Mouse (Mus musculus) forebrain, postnatal 0 days (tissue): ENCODE measurements around the gene Ogdh. TPM values are rescaled to one million over a fixed set of nuclear protein-coding genes. Genes with fewer than 3 reads are reported as not detected.
A peak's percentile ranks its signal among the peaks of the same experiment; 100 is the strongest.

Source experiments
- ATAC-seq: fragments of 200-750 bp; cut with Nextera tagmentation; 2 replicates; pipeline ENCODE4 v1.8.0; 2017; ENCODE audit warnings: mild to moderate bottlenecking, moderate library complexity
- DNase-seq: peaks from one replicate; pipeline ENCODE4 v3.0.0-alpha.2; 2015
- H3K27ac ChIP-seq: fragments of 300-500 bp; sonication (generic); 2 replicates; pipeline ENCODE4 v1.5.1; 2014; ENCODE audit warnings: low read depth, mild to moderate bottlenecking, antibody characterized with exemption, low read length, moderate library complexity, mixed read lengths
- H3K27me3 ChIP-seq: fragments of 300-500 bp; sonication (generic); 2 replicates; pipeline ENCODE4 v1.6.1; 2014; ENCODE audit warnings: mild to moderate bottlenecking, low read length, mixed read lengths; ENCODE audit not compliant: insufficient read depth
- H3K36me3 ChIP-seq: fragments of 300-500 bp; sonication (generic); 2 replicates; pipeline ENCODE4 v1.6.1; 2014; ENCODE audit warnings: mild to moderate bottlenecking, moderate library complexity; ENCODE audit not compliant: insufficient read depth
- H3K4me1 ChIP-seq: fragments of 300-500 bp; sonication (generic); 2 replicates; pipeline ENCODE4 v1.6.1; 2014; ENCODE audit warnings: antibody characterized with exemption; ENCODE audit not compliant: insufficient read depth
- H3K4me2 ChIP-seq: fragments of 300-500 bp; sonication (generic); 2 replicates; pipeline ENCODE4 v1.6.1; 2014; ENCODE audit warnings: low read depth, mild to moderate bottlenecking, moderate library complexity
- H3K4me3 ChIP-seq: fragments of 300-500 bp; sonication (generic); 2 replicates; pipeline ENCODE4 v1.5.1; 2014; ENCODE audit warnings: low read depth, low read length, mixed read lengths
- H3K9ac ChIP-seq: fragments of 300-500 bp; sonication (generic); 2 replicates; pipeline ENCODE4 v1.6.1; 2014; ENCODE audit warnings: mild to moderate bottlenecking
- H3K9me3 ChIP-seq: fragments of 300-500 bp; sonication (generic); 2 replicates; pipeline ENCODE4 v1.6.1; 2016; ENCODE audit warnings: low read length
- CTCF ChIP-seq: sonication (generic); IDR thresholded peaks from 2 replicates; pipeline ENCODE4 v1.5.1; 2016; ENCODE audit warnings: antibody characterized with exemption, control low read depth, low read depth
- WGBS: fragments of 180-500 bp; shearing (Covaris S2); extraction: QIAGEN DNeasy Blood & Tissue Kit; methylation state at CpG from one replicate; pipeline ENCODE4 v1.1.7; 2014; 5-methylcytosine and 5-hydroxymethylcytosine counted together
- polyA plus RNA-seq: library from polyadenylated mRNA; unstranded; fragments of >200 nt; fragmentation: Nextera tagmentation; extraction: Ambion mirVana; gene quantifications from 2 replicates; pipeline ENCODE4 v1.2.1, GENCODE M21; 2015
- total RNA-seq: library from RNA; depleted of rRNA; stranded (reverse); fragments of >200 nt; gene quantifications from 2 replicates; pipeline ENCODE4 v1.2.3, GENCODE M21; 2014

Ogdh gene
- total and polyA plus RNA-seq, 2 experiments from 2014 or later, result 97.4 to 124 TPM

DNA sequence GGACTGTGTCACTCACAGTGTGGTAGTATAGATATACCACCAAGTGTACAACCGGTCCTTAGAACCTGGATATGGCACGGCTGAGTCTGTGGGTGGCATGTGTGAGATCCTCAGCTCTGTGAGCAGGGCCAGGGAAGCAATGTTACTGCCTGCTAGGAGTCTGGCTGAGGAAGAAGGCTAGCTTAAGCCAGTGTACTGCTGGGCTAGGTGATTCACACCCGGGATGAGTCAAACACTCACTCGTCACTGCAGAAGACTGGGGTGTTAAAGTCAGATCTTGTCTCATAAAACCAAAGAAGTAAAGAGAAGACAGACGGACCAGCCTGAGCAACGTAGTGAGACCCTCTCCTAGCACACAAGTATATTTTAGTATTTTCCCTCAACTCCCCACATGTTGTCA, 89.5 kb downstream of the Ogdh start:
- H3K27me3 ChIP-seq, result no peaks in the 10 kb centered on the region
- no peak overlapping the region for H3K9ac ChIP-seq
- no peaks in the 10 kb centered on the region for H3K4me1 ChIP-seq
- H3K27ac ChIP-seq, result no peak overlapping the region
- no peak for ATAC-seq
- TF ChIP-seq CTCF, result no peak
- WGBS, result 91% methylated on average over 6 of the region's 6 CpGs
- H3K4me2 ChIP-seq, result no peak overlapping the region
- DNase-seq, result no peak
- no peaks in the 10 kb centered on the region for H3K9me3 ChIP-seq
- no peaks in the 10 kb centered on the region for H3K36me3 ChIP-seq
- no peak overlapping the region for H3K4me3 ChIP-seq

DNA sequence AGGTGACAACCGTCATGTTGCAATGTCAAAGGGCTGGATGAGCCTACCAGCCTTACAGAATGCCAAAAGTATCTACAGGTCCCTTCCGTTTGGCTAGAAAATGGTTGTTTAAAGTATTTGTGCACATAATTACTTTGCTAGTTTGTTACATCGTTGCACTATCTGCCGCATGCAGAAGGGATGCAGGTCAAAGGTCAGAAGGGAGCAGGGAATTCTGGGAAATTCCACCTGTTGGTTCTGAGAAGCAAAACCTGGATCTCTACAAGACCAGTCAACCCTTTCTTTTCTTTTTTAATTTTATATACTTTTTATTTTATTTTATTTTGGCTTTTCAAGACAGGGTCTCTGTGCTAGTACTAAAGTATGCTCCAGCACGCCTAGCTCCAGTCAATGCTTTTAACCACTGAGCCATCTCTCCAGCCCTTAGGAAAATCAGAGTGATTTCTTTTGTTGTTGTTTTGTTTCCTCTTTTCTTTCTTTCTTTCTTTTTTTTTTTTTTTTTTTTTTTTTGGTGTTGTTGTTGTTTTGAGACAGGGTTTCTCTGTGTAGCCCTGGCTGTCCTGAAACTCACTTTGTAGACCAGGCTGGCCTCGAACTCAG, 96.8 kb downstream of the Ogdh start:
- 0 out of 2 replicates have a peak overlapping the region, but pooled peaks have one; percentile 72 for H3K4me2 ChIP-seq
- no peaks in the 10 kb centered on the region for H3K9me3 ChIP-seq
- ATAC-seq (no peak), DNase-seq (no peak)
- TF ChIP-seq CTCF, result no peak
- peak overlapping the region; percentile 94 for H3K27ac ChIP-seq
- H3K27me3 ChIP-seq, result no peaks in the 10 kb centered on the region
- peak overlapping the region; percentile 98; the same call in 1 of the 2 replicates for H3K9ac ChIP-seq
- H3K4me3 ChIP-seq, result peak overlapping the region; percentile 94; the same call in 1 of the 2 replicates
- peaks cover 9% of the 10 kb centered on the region; the same call in 1 of the 2 replicates for H3K36me3 ChIP-seq
- H3K4me1 ChIP-seq, result peaks cover 15% of the 10 kb centered on the region; the same call in 1 of the 2 replicates
- 91% methylated on average over 6 of the region's 6 CpGs for WGBS

DNA sequence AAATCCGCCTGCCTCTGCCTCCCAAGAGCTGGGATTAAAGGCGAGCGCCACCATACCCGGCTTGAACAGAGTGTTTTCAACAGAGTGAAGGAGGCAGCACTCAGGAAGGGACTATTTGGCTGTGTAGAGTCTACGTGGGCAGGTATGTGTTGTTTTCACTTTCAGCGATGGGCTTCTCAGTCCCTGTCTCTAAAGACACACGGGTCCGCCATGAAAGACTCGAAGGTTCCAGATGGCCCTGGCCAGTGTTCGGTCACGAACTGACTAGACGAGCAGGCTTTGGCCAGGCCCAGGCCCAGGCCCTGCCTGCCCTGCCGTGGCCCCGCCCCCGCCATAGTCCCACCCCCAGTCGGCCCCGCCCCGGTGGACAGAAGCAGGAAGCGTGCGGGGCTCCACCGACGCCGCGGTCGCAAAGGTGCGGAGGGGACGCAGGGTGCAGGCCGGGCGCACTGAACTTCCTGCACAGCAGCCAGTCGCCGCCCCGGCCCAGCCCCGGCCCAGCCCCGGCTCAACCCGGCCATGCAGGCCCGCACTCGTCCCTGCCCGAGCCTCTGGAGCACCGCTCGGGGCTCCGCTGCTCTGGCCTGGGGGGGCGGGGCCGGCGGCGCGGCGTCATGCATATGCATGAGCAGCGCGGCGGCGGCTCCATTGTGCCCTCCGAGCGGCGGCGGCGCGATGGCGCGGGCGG, 97.4 kb downstream of the Ogdh start, which contains the start of gene Zmiz2:
Zmiz2 (plus strand) TSS at position 349 of the 688 bp plus-strand sequence.
- H3K4me3 ChIP-seq, result peak within 1 kb of the TSS; percentile 94
- peak within 1 kb of the TSS; percentile 94 for H3K27ac ChIP-seq
- H3K9ac ChIP-seq, result peak within 1 kb of the TSS; percentile 98
- no peaks in the 10 kb centered on the region for H3K27me3 ChIP-seq
- WGBS, result 7% methylated on average over 47 of the region's 60 CpGs
- peaks cover 15% of the 10 kb centered on the region; the same call in 1 of the 2 replicates for H3K4me1 ChIP-seq
- TF ChIP-seq CTCF, result no peak
- ATAC-seq (peak; percentile 98), DNase-seq (peak; percentile 95)
- H3K36me3 ChIP-seq, result peaks cover 10% of the 10 kb centered on the region; the same call in 1 of the 2 replicates
- peak within 1 kb of the TSS; percentile 72 for H3K4me2 ChIP-seq
- no peaks in the 10 kb centered on the region for H3K9me3 ChIP-seq

DNA sequence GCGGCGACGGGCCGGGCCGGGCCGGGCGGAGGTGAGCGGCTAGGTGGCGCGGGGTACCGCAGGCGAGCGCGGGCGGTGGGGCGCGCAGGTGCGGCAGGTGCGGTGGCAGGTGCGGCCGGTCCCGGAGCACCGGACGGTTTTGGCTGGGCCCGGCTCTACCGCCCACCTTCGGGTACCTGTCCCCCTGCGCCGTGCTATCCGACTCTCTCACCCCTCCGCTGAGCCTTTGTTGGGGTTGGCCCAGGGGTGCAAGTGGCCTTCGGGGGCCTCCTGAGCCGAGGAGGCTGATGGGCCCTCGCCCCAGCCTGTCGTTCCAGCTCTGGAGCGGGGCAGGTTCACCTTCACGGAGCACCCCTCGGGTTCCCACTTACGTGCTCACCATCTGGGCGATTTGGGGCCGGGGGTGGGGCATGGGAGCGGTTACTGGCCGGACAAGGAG, 98.1 kb downstream of the Ogdh start:
- ATAC-seq, result peak; percentile 23; the same call in 1 of the 2 replicates
- TF ChIP-seq CTCF, result no peak

DNA sequence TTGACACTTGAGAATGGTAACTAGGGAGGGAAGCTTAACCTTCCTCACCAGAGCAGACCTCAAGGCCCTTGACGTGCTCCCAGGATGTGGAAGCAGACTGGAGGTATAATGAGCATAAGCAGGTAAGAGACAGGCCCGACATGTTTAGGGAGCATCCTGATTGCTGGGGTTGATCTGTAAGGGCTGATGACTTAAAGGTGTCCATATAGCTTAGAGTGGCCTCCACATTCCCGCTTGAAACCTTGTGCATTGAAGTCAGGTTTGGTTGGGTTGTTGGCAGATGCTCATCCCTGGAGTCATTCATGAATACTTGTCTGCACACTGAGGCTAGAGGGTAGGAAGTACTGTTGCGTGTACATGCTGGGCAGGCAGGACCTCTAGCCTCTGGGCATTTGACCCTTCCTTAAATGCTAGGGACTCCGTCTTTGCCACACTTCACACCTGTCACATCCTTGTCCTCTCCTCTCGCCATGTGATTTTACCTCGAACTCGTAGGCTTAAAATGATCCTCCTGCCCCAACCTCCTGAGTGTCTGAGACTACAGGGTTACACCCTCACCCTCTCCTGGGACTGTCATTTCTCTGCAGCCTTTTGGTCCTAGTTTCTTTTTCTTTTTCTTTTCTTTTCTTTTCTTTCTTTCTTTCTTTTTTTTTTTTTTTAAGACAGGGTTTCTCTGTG, 99.1 kb downstream of the Ogdh start:
- no peak for TF ChIP-seq CTCF
- Histone ChIP-seq H3K36me3 (peaks cover 26% of the 10 kb centered on the region), H3K27ac (no peak overlapping the region)

More for the DNA sequence above, 98.1 kb downstream of the Ogdh start:
- Histone ChIP-seq H3K27ac (peak overlapping the region; percentile 94), H3K4me2 (peak overlapping the region; percentile 72), H3K9ac (peak overlapping the region; percentile 98), H3K9me3 (no peaks in the 10 kb centered on the region), H3K36me3 (peaks cover 16% of the 10 kb centered on the region), H3K4me3 (peak overlapping the region; percentile 94), H3K4me1 (peaks cover 15% of the 10 kb centered on the region; the same call in 1 of the 2 replicates), H3K27me3 (no peaks in the 10 kb centered on the region)
- WGBS, result 0% methylated on average over 24 of the region's 43 CpGs
- peak; percentile 45 for DNase-seq

DNA sequence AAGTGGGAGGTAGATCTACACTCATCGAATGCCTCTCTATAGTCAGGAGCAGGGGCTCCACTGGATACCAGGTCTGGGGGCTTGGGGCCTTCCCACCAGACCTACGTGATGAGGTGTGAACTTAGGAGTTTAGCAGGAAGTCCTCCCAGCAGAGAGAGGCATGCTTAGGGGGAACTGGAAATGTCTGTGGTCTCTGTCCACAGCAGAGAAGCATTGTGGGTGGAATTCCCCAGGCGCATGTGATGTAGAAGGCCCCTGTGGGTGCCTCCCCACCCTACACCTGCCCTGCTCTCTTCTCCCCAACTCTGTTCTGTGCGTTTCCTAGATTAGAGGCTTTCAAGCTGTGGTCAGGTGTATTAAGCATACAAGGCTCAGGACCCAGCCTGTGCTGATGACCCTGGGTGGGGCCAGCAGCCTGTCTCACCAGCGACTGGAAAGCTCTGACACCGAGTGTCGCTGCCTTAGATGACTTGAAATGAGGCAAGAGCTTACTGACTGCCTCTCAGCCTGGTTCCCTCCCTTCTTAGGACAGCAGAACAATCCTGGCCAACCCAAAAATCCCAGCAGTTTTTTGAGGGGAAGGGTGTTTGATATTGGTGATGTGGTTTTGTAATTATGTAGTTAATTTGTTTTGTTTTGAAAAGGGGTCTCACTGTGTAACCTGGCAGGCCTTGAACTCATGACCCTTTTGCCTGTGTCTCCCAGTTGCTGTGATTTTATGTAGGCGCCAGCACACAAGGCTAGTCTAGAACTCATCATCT, 100.3 kb downstream of the Ogdh start:
- Histone ChIP-seq H3K9me3 (no peaks in the 10 kb centered on the region), H3K4me3 (no peak overlapping the region), H3K36me3 (peaks cover 38% of the 10 kb centered on the region), H3K9ac (no peak overlapping the region), H3K4me1 (peaks cover 15% of the 10 kb centered on the region; the same call in 1 of the 2 replicates), H3K27ac (no peak overlapping the region), H3K27me3 (no peaks in the 10 kb centered on the region), H3K4me2 (peak overlapping the region; percentile 10; the same call in 1 of the 2 replicates)
- WGBS, result 92% methylated on average over 8 of the region's 8 CpGs
- TF ChIP-seq CTCF, result no peak
- ATAC-seq, result no peak
- DNase-seq, result no peak

More for the DNA sequence above, 99.1 kb downstream of the Ogdh start:
- no peak for ATAC-seq
- no peak for DNase-seq
- peak overlapping the region; percentile 98 for H3K9ac ChIP-seq
- H3K4me3 ChIP-seq, result peak overlapping the region; percentile 94
- no peaks in the 10 kb centered on the region for H3K9me3 ChIP-seq
- 81% methylated on average over 8 of the region's 8 CpGs for WGBS
- peaks cover 15% of the 10 kb centered on the region; the same call in 1 of the 2 replicates for H3K4me1 ChIP-seq
- peak overlapping the region; percentile 72 for H3K4me2 ChIP-seq
- H3K27me3 ChIP-seq, result no peaks in the 10 kb centered on the region
